Comparison of ENCODE assay signal across 9 mouse cellular contexts in genomic region chr7:112620322-112621179, GRCm38 (mm10). TPM values are rescaled to one million over a fixed set of nuclear protein-coding genes. Genes with fewer than 3 reads are reported as not detected.
A peak's percentile ranks its signal among the peaks of the same experiment; 100 is the strongest.
DNase-seq lines count a peak whose midpoint lies in the region; ATAC-seq and TF ChIP-seq lines count a peak whose summit lies in the region.
"Had no signal": no experiment of that assay in that cellular context is flagged by ENCODE, and none has a peak within 500 bp of the region (broad histone marks: within the 10 kb centered on the region; RNA-seq: fewer than 3 reads in every experiment).

No protein-coding gene starts in this region.

- H3K4me3 ChIP-seq in hindbrain, embryonic 12.5 days, result no peak overlapping the region
- no peak overlapping the region for H3K4me3 ChIP-seq in hindbrain, embryonic 10.5 days
- H3K4me3 ChIP-seq in layer of hippocampus, adult 2 months, result peak overlapping the region; percentile 49
- H3K4me3 ChIP-seq: limb, embryonic 12.5 days had no signal

- no peak for ATAC-seq in hindbrain, embryonic 12.5 days (ENCODE audit: low FRiP score)

- no peak for TF ChIP-seq CTCF in layer of hippocampus, adult 2 months (conservative IDR thresholded peaks at IDR 0.05)

- no peaks in the 10 kb centered on the region for H3K9me3 ChIP-seq in hindbrain, embryonic 12.5 days (replicated peaks)
- H3K9me3 ChIP-seq in hindbrain, embryonic 10.5 days, result no peaks in the 10 kb centered on the region
- H3K9me3 ChIP-seq: limb, embryonic 12.5 days had no signal

- 80% methylated on average over 22 of the region's 22 CpGs for WGBS in hindbrain, embryonic 12.5 days
- 82% methylated on average over 22 of the region's 22 CpGs for WGBS in hindbrain, embryonic 10.5 days

- no peaks in the 10 kb centered on the region for H3K27me3 ChIP-seq in hindbrain, embryonic 12.5 days
- no peaks in the 10 kb centered on the region for H3K27me3 ChIP-seq in hindbrain, embryonic 10.5 days (ENCODE audit: insufficient read depth, poor library complexity, severe bottlenecking)
- H3K27me3 ChIP-seq: limb, embryonic 12.5 days had no signal

- no peak overlapping the region for H3K9ac ChIP-seq in hindbrain, embryonic 12.5 days
- H3K9ac ChIP-seq: limb, embryonic 12.5 days had no signal

- no peak overlapping the region for H3K4me2 ChIP-seq in hindbrain, embryonic 12.5 days (replicated peaks)
- H3K4me2 ChIP-seq: limb, embryonic 12.5 days had no signal

- H3K36me3 ChIP-seq in hindbrain, embryonic 12.5 days, result no peaks in the 10 kb centered on the region
- no peaks in the 10 kb centered on the region for H3K36me3 ChIP-seq in hindbrain, embryonic 10.5 days
- H3K36me3 ChIP-seq: limb, embryonic 12.5 days had no signal

- 0 out of 2 replicates have a peak overlapping the region, but pooled peaks have one; percentile 2 for H3K27ac ChIP-seq in hindbrain, embryonic 12.5 days
- H3K27ac ChIP-seq in hindbrain, embryonic 10.5 days, result no peak overlapping the region
- H3K27ac ChIP-seq in layer of hippocampus, adult 2 months, result peak overlapping the region; percentile 63; the same call in 1 of the 2 replicates
- H3K27ac ChIP-seq: limb, embryonic 12.5 days had no signal

- H3K4me1 ChIP-seq in hindbrain, embryonic 12.5 days, result no peaks in the 10 kb centered on the region
- H3K4me1 ChIP-seq in hindbrain, embryonic 10.5 days (replicated peaks), result 0 out of 2 replicates have a peak, but pooled peaks cover 3% of the 10 kb centered on the region
- H3K4me1 ChIP-seq: limb, embryonic 12.5 days had no signal

- no peak for DNase-seq in hindbrain, embryonic 10.5 days (ENCODE audit: low spot score)
- peak; percentile 34 for DNase-seq in A20 (ENCODE audit: low read depth, low spot score)
- DNase-seq in brain, adult 2 months (ENCODE audit: low read depth, low spot score), result peak; percentile 51
- DNase-seq in layer of hippocampus, adult 2 months (ENCODE audit: low spot score in 2 of 2), result peak; percentile 47 to 63
- DNase-seq in right cerebral cortex, postnatal 14 days, result peak; percentile 20
- DNase-seq in adrenal gland, adult 8-10 months, result no peak
- no peak for DNase-seq in cerebellum, adult 9-11 months

RNA-seq across cellular contexts. Expression of gene Tead1, which starts 58.6 kb away (rescaled TPM):
- polyA plus RNA-seq in hindbrain, embryonic 12.5 days (2016; fragmentation: Nextera tagmentation; extraction: Ambion mirVana), result 23.3 and 25.4 TPM in 2 replicates
- 17.8 and 20.6 TPM in 2 replicates for polyA plus RNA-seq in hindbrain, embryonic 10.5 days (2016; fragmentation: Nextera tagmentation; extraction: Ambion mirVana)
- 10 to 100 TPM; 23.9 to 29.0 TPM for total RNA-seq in layer of hippocampus, adult 2 months (2021)
- total RNA-seq in adrenal gland, adult 8-10 months (2022), result 10 to 100 TPM; 73.4 to 82.7 (median 78.7) TPM

Comparison
In these comparisons a context has a peak if more than half of its experiments do, and no peak if none do; other contexts are left out.
1. DNase-seq: peak in A20 (single experiment), brain, adult 2 months (single experiment), layer of hippocampus, adult 2 months (2 of 2) and right cerebral cortex, postnatal 14 days (single experiment); none in hindbrain, embryonic 10.5 days (single experiment), adrenal gland, adult 8-10 months (single experiment) and cerebellum, adult 9-11 months (single experiment).